In the genomic region with DNA sequence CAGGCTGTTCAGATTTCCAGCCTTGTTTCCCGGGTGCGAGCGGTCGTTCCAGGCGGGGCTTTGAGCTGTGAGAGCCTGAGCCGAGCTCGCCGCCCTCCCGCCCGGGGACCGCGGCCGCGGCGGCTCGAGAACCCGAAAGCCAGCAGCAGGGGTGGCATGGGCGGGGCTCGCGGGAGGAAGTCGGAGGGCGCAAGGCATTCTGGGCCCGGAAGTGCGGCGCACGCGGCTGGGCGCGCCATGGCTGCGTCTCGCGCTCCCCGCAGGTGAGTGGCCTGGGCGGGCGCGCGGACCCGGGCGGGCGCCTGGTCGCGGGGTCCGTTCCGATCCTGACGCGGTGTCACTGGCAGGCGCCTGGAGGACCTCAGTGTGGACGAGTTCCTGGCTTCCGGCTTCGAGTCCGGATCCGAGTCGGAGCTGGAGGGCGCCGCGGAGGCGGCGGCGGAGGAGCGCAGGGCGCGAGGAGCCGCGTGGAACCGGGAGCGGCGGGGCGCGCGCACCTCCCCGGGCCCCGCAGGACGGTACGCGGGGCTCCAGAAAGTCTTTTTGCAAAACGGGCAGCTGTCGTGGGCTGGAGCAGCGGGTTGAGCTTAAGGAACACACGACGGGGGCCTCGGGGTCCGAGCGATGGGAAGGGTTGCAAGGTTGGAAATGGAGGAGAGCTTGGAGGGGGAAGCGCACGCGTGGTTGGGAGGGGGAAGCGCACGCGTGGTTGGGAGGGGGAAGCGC, we compare ENCODE assay signal across 8 mouse cellular contexts. TPM values are rescaled to one million over a fixed set of nuclear protein-coding genes. Genes with fewer than 3 reads are reported as not detected.
DNase-seq lines count a peak whose midpoint lies in the region; ATAC-seq lines count a peak whose summit lies in the region.

A gene (plus strand): TSS at position 203 of the 726 bp plus-strand sequence.

- peaks cover 13% of the 10 kb centered on the region for H3K4me1 ChIP-seq in hindbrain, embryonic 16.5 days (ENCODE audit: control insufficient read depth, insufficient read depth, low read depth, low read length)

- no peaks in the 10 kb centered on the region for H3K27me3 ChIP-seq in hindbrain, embryonic 16.5 days (replicated peaks; ENCODE audit: control insufficient read depth, insufficient read depth, low read length)

- H3K79me2 ChIP-seq in macrophage (ENCODE audit: inconsistent target) = peaks cover 35% of the 10 kb centered on the region; the same call in 1 of the 2 replicates

- peak; percentile 90 for DNase-seq in R1 (ENCODE audit: low read depth, low spot score)
- DNase-seq in cerebellum, postnatal 25 days = peak; percentile 94 to 97
- peak; percentile 90 for DNase-seq in gastrocnemius, adult 18-20 months (ENCODE audit: low spot score)
- DNase-seq in left cerebral cortex, adult 18-20 months (ENCODE audit: low spot score in 2 of 2) = peak; percentile 93
- DNase-seq in right cerebral cortex, adult 18-20 months = peak; percentile 94
- peak; percentile 70 for DNase-seq in urinary bladder, postnatal 10 days (ENCODE audit: low spot score)

- ATAC-seq in hindbrain, embryonic 16.5 days = peak; percentile 89

- under 1% methylated on average over 65 of the region's 90 CpGs for whole genome bisulfite sequencing in hindbrain, embryonic 16.5 days
- WGBS in macrophage (ENCODE audit: missing documents) = 1% methylated on average over 82 of the region's 90 CpGs

- no peaks in the 10 kb centered on the region for H3K9me3 ChIP-seq in hindbrain, embryonic 16.5 days (ENCODE audit: control insufficient read depth, low read length)

- H3K27ac ChIP-seq in hindbrain, embryonic 16.5 days (ENCODE audit: low read depth, low read length) = peak within 1 kb of the TSS; percentile 92
- H3K27ac ChIP-seq in macrophage = peak within 1 kb of the TSS; percentile 45

- peak within 1 kb of the TSS; percentile 95 for H3K4me3 ChIP-seq in hindbrain, embryonic 16.5 days (ENCODE audit: low read length)
- peak within 1 kb of the TSS; percentile 46 for H3K4me3 ChIP-seq in macrophage (ENCODE audit: inconsistent target)

- H3K9ac ChIP-seq in hindbrain, embryonic 16.5 days (ENCODE audit: low read depth, low read length) = peak within 1 kb of the TSS; percentile 85

- peaks cover 40% of the 10 kb centered on the region for H3K36me3 ChIP-seq in hindbrain, embryonic 16.5 days (ENCODE audit: control insufficient read depth, insufficient read depth, low read length)
- H3K36me3 ChIP-seq in macrophage (ENCODE audit: inconsistent target) = peaks cover 54% of the 10 kb centered on the region

- H3K4me2 ChIP-seq in hindbrain, embryonic 16.5 days (ENCODE audit: low read length) = peak within 1 kb of the TSS; percentile 97

RNA-seq across cellular contexts. Expression of the gene that starts here (rescaled TPM):
- total RNA-seq in gastrocnemius, adult 18-20 months (2021) = 10 to 100 TPM; 31.2 to 33.4 TPM
- 43.2 and 48.7 TPM in 2 replicates for polyA plus RNA-seq in hindbrain, embryonic 16.5 days (2015; fragmentation: Nextera tagmentation; extraction: Ambion mirVana)
- total RNA-seq in left cerebral cortex, adult 18-20 months (2021) = 10 to 100 TPM; 70.4 to 71.6 TPM
- 100 to 1,000 TPM in 3 of 26 experiments, 10 to 100 TPM in 23; 32.1 to 140 (median 70.3) TPM for total RNA-seq in macrophage (2018; cell fraction: chromatin; rRNA removed)
- 10 to 100 TPM; 44.6 to 72.9 (median 57.6) TPM for total RNA-seq in macrophage (2018; cell fraction: cytosol; rRNA removed)
- total RNA-seq in macrophage (2018; cell fraction: nucleus; rRNA removed) = 100 to 1,000 TPM in 1 of 26 experiments, 10 to 100 TPM in 25; 36.3 to 111 (median 55.7) TPM
- 52.2 to 93.1 TPM (median 59.9 TPM) in 3 replicates for polyA plus RNA-seq in macrophage (2018)

Comparison
In these comparisons a context has a peak if more than half of its experiments do, and no peak if none do; other contexts are left out.
1. Peak in every context shown above with its lines: DNase-seq, ATAC-seq, H3K4me3 ChIP-seq and H3K27ac ChIP-seq.